In genomic region chr5:96008274-96008842, GRCm38 (mm10) we compare ENCODE assay signal across 27 mouse cellular contexts. TPM values are rescaled to one million over a fixed set of nuclear protein-coding genes. Genes with fewer than 3 reads are reported as not detected.
DNase-seq lines count a peak whose midpoint lies in the region; ATAC-seq and TF ChIP-seq lines count a peak whose summit lies in the region.
"Had no signal": no experiment of that assay in that cellular context is flagged by ENCODE, and none has a peak within 500 bp of the region (broad histone marks: within the 10 kb centered on the region; RNA-seq: fewer than 3 reads in every experiment).

No protein-coding gene starts in this region.

- DNase-seq in intestine, embryonic 14.5 days (ENCODE audit: low spot score), result no peak
- DNase-seq in liver, embryonic 14.5 days (ENCODE audit: low read depth in 3 of 3, low spot score in 3 of 3), result peak; percentile 4 to 24 (median 10)
- DNase-seq in urinary bladder, postnatal 25 days (ENCODE audit: low spot score), result no peak
- DNase-seq in ovary, postnatal 36 days (ENCODE audit: low spot score), result no peak
- DNase-seq: adrenal gland, postnatal 10 days; B cell, adult 2 months; cerebellum, adult 11 months; cerebellum, adult 8-10 months; cerebellum, postnatal 25 days; gastrocnemius, postnatal 10 days; heart, adult 2 months; heart, postnatal 14 days had no signal

- no peak overlapping the region for H3K27ac ChIP-seq in intestine, embryonic 14.5 days (ENCODE audit: low read depth)
- H3K27ac ChIP-seq in intestine, postnatal 0 days (ENCODE audit: low read depth, low read length), result no peak overlapping the region
- H3K27ac ChIP-seq in intestine, embryonic 16.5 days (ENCODE audit: low read length), result no peak overlapping the region
- H3K27ac ChIP-seq in liver, embryonic 14.5 days, result no peak overlapping the region
- H3K27ac ChIP-seq in stomach, embryonic 15.5 days, result no peak overlapping the region
- H3K27ac ChIP-seq: embryonic facial prominence, embryonic 13.5 days; forebrain, embryonic 12.5 days; heart, adult 2 months; heart, embryonic 15.5 days had no signal

- H3K4me1 ChIP-seq in intestine, embryonic 14.5 days (replicated peaks; ENCODE audit: control insufficient read depth, insufficient read depth, low read length), result no peaks in the 10 kb centered on the region
- no peaks in the 10 kb centered on the region for H3K4me1 ChIP-seq in intestine, postnatal 0 days (replicated peaks; ENCODE audit: control insufficient read depth, insufficient read depth, low read length)
- no peaks in the 10 kb centered on the region for H3K4me1 ChIP-seq in intestine, embryonic 16.5 days (ENCODE audit: control insufficient read depth, insufficient read depth, low read length)
- no peaks in the 10 kb centered on the region for H3K4me1 ChIP-seq in liver, embryonic 14.5 days (replicated peaks; ENCODE audit: control insufficient read depth in 2 of 2, insufficient read depth in 2 of 2, low read length in 1 of 2)
- no peaks in the 10 kb centered on the region for H3K4me1 ChIP-seq in stomach, embryonic 15.5 days
- H3K4me1 ChIP-seq: embryonic facial prominence, embryonic 13.5 days; forebrain, embryonic 12.5 days; heart, embryonic 15.5 days had no signal

- H3K4me2 ChIP-seq in intestine, embryonic 14.5 days (ENCODE audit: low read length), result no peak overlapping the region
- no peak overlapping the region for H3K4me2 ChIP-seq in intestine, postnatal 0 days (replicated peaks; ENCODE audit: low read depth)
- no peak overlapping the region for H3K4me2 ChIP-seq in intestine, embryonic 16.5 days (ENCODE audit: low read depth, low read length)
- H3K4me2 ChIP-seq in liver, embryonic 14.5 days (ENCODE audit: low read depth), result no peak overlapping the region
- no peak overlapping the region for H3K4me2 ChIP-seq in stomach, embryonic 15.5 days
- H3K4me2 ChIP-seq: embryonic facial prominence, embryonic 13.5 days; forebrain, embryonic 12.5 days; heart, embryonic 11.5 days; heart, embryonic 15.5 days had no signal

- no peaks in the 10 kb centered on the region for H3K9me3 ChIP-seq in intestine, embryonic 14.5 days (ENCODE audit: control insufficient read depth, low read length)
- no peaks in the 10 kb centered on the region for H3K9me3 ChIP-seq in intestine, postnatal 0 days (ENCODE audit: control insufficient read depth)
- no peaks in the 10 kb centered on the region for H3K9me3 ChIP-seq in intestine, embryonic 16.5 days (ENCODE audit: control insufficient read depth, low read length)
- H3K9me3 ChIP-seq in liver, embryonic 14.5 days (ENCODE audit: control insufficient read depth, low read length), result no peaks in the 10 kb centered on the region
- H3K9me3 ChIP-seq in stomach, embryonic 15.5 days, result no peaks in the 10 kb centered on the region
- H3K9me3 ChIP-seq: embryonic facial prominence, embryonic 13.5 days; forebrain, embryonic 12.5 days; heart, embryonic 15.5 days had no signal

- no peak overlapping the region for H3K4me3 ChIP-seq in intestine, embryonic 14.5 days (ENCODE audit: low read depth, low read length)
- H3K4me3 ChIP-seq in intestine, postnatal 0 days (ENCODE audit: low read depth, low read length), result no peak overlapping the region
- H3K4me3 ChIP-seq in intestine, embryonic 16.5 days (ENCODE audit: low read length), result no peak overlapping the region
- H3K4me3 ChIP-seq in liver, embryonic 14.5 days (ENCODE audit: insufficient read depth in 1 of 2, low read depth in 2 of 2, low read length in 2 of 2), result no peak overlapping the region
- H3K4me3 ChIP-seq in stomach, embryonic 15.5 days (replicated peaks), result no peak overlapping the region
- H3K4me3 ChIP-seq: embryonic facial prominence, embryonic 13.5 days; forebrain, embryonic 12.5 days; heart, adult 2 months; heart, embryonic 15.5 days had no signal

- H3K36me3 ChIP-seq in intestine, embryonic 14.5 days (ENCODE audit: control insufficient read depth, insufficient read depth, low read length), result no peaks in the 10 kb centered on the region
- no peaks in the 10 kb centered on the region for H3K36me3 ChIP-seq in intestine, postnatal 0 days (ENCODE audit: control insufficient read depth, insufficient read depth)
- no peaks in the 10 kb centered on the region for H3K36me3 ChIP-seq in intestine, embryonic 16.5 days (ENCODE audit: control insufficient read depth, insufficient read depth, low read length)
- no peaks in the 10 kb centered on the region for H3K36me3 ChIP-seq in liver, embryonic 14.5 days (replicated peaks; ENCODE audit: control insufficient read depth, insufficient read depth, low read depth)
- H3K36me3 ChIP-seq in stomach, embryonic 15.5 days, result no peaks in the 10 kb centered on the region
- H3K36me3 ChIP-seq: embryonic facial prominence, embryonic 13.5 days; forebrain, embryonic 12.5 days; heart, embryonic 15.5 days had no signal

- WGBS in intestine, embryonic 14.5 days, result 64% methylated on average over 7 of the region's 7 CpGs
- WGBS in intestine, postnatal 0 days, result 49% methylated on average over 7 of the region's 7 CpGs
- WGBS in intestine, embryonic 16.5 days, result 59% methylated on average over 7 of the region's 7 CpGs
- whole genome bisulfite sequencing in liver, embryonic 14.5 days (ENCODE audit: insufficient replicate concordance), result 36% methylated on average over 7 of the region's 7 CpGs
- 52% methylated on average over 7 of the region's 7 CpGs for WGBS in stomach, embryonic 15.5 days

- TF ChIP-seq CTCF in intestine, postnatal 0 days (IDR thresholded peaks at IDR 0.05; ENCODE audit: low read depth), result no peak
- TF ChIP-seq CTCF in liver, embryonic 14.5 days (IDR thresholded peaks at IDR 0.05; ENCODE audit: low read depth), result no peak

- no peak overlapping the region for H3K9ac ChIP-seq in intestine, embryonic 14.5 days (ENCODE audit: low read length)
- H3K9ac ChIP-seq in intestine, postnatal 0 days (ENCODE audit: low read depth, low read length), result no peak overlapping the region
- no peak overlapping the region for H3K9ac ChIP-seq in intestine, embryonic 16.5 days (ENCODE audit: low read depth, low read length)
- H3K9ac ChIP-seq in liver, embryonic 14.5 days (replicated peaks), result no peak overlapping the region
- H3K9ac ChIP-seq in stomach, embryonic 15.5 days, result no peak overlapping the region
- H3K9ac ChIP-seq: embryonic facial prominence, embryonic 13.5 days; forebrain, embryonic 12.5 days; heart, embryonic 15.5 days had no signal

- TF ChIP-seq EP300 in liver, embryonic 14.5 days (IDR thresholded peaks at IDR 0.05; ENCODE audit: low read depth), result no peak

- no peaks in the 10 kb centered on the region for H3K27me3 ChIP-seq in intestine, embryonic 14.5 days (replicated peaks; ENCODE audit: control insufficient read depth, insufficient read depth, low read length)
- no peaks in the 10 kb centered on the region for H3K27me3 ChIP-seq in intestine, postnatal 0 days (replicated peaks; ENCODE audit: control insufficient read depth, insufficient read depth, low read length)
- no peaks in the 10 kb centered on the region for H3K27me3 ChIP-seq in intestine, embryonic 16.5 days (replicated peaks; ENCODE audit: control insufficient read depth, insufficient read depth, low read length)
- no peaks in the 10 kb centered on the region for H3K27me3 ChIP-seq in liver, embryonic 14.5 days (ENCODE audit: control insufficient read depth, insufficient read depth, low read length)
- H3K27me3 ChIP-seq in stomach, embryonic 15.5 days (replicated peaks), result no peaks in the 10 kb centered on the region
- H3K27me3 ChIP-seq: embryonic facial prominence, embryonic 13.5 days; forebrain, embryonic 12.5 days; heart, embryonic 15.5 days had no signal

- ATAC-seq in intestine, embryonic 14.5 days (replicated peaks; ENCODE audit: low FRiP score, low TSS enrichment, low read depth), result peak; percentile 50; the same call in 1 of the 2 replicates
- ATAC-seq in intestine, postnatal 0 days, result no peak
- peak; percentile 69 for ATAC-seq in intestine, embryonic 16.5 days
- peak; percentile 43; the same call in 1 of the 2 replicates for ATAC-seq in liver, embryonic 14.5 days (ENCODE audit: insufficient read depth)
- ATAC-seq in stomach, embryonic 15.5 days (ENCODE audit: insufficient read depth, low FRiP score, low read depth), result peak; percentile 76; the same call in 1 of the 2 replicates
- no peak for ATAC-seq in monocyte, adult 5-6 weeks (replicated peaks; ENCODE audit: insufficient number of reproducible peaks, low FRiP score, low TSS enrichment, poor library complexity, severe bottlenecking)
- ATAC-seq: CD4-positive, CD25-positive, alpha-beta regulatory T cell, adult 4 months; forebrain, embryonic 16.5 days had no signal

RNA-seq across cellular contexts. Expression of gene Cxcl13, which starts 51.6 kb away (rescaled TPM):
- 42.9 and 43.7 TPM in 2 replicates for polyA plus RNA-seq in intestine, embryonic 14.5 days (2014; fragmentation: Nextera tagmentation; extraction: Ambion mirVana)
- polyA plus RNA-seq in intestine, postnatal 0 days (2015; fragmentation: Nextera tagmentation; extraction: Ambion mirVana), result 17.0 and 20.1 TPM in 2 replicates
- polyA plus RNA-seq in intestine, embryonic 16.5 days (2015; fragmentation: Nextera tagmentation; extraction: Ambion mirVana), result 72.3 and 75.4 TPM in 2 replicates
- polyA plus RNA-seq in liver, embryonic 14.5 days (2012; rRNA removed), result 0.02 and 0.03 TPM in 2 replicates
- 0.14 TPM in 1 of 2 replicates, not detected in the other for polyA plus RNA-seq in liver, embryonic 14.5 days (2014; fragmentation: Nextera tagmentation; extraction: Ambion mirVana)
- polyA plus RNA-seq in stomach, embryonic 15.5 days (2015; fragmentation: Nextera tagmentation; extraction: Ambion mirVana), result 29.7 and 31.9 TPM in 2 replicates
- not detected in 3 replicates for total RNA-seq in monocyte, adult 5-6 weeks (2017)
- total RNA-seq: gastrocnemius, postnatal 10 days; gastrocnemius, postnatal 4 days; hematopoietic stem cell, adult 5-6 weeks; MEL had no signal
- polyA plus RNA-seq: brain, embryonic 14.5 days; CD4-positive, CD25-positive, alpha-beta regulatory T cell, adult 4 months; forebrain, embryonic 12.5 days; forebrain, embryonic 16.5 days; frontal cortex, adult 2 months had no signal

Comparison
In these comparisons a context has a peak if more than half of its experiments do, and no peak if none do; other contexts are left out.
1. ATAC-seq: peak in intestine, embryonic 14.5 days (single experiment), intestine, embryonic 16.5 days (single experiment), liver, embryonic 14.5 days (single experiment) and stomach, embryonic 15.5 days (single experiment); none in intestine, postnatal 0 days (single experiment) and monocyte, adult 5-6 weeks (single experiment).
2. DNase-seq: peak in liver, embryonic 14.5 days (3 of 3); none in intestine, embryonic 14.5 days (single experiment), urinary bladder, postnatal 25 days (single experiment) and ovary, postnatal 36 days (single experiment).
3. RNA of gene Cxcl13, which starts 51.6 kb away (polyA plus RNA-seq): 72.3 to 75.4 TPM in intestine, embryonic 16.5 days, 42.9 to 43.7 TPM in intestine, embryonic 14.5 days, 29.7 to 31.9 TPM in stomach, embryonic 15.5 days and 17.0 to 20.1 TPM in intestine, postnatal 0 days; 0.02 to 0.14 TPM in liver, embryonic 14.5 days; every median in the first group is over 10 times any median in the second.